Mouse (Mus musculus): ENCODE measurements around the gene Pnpo. TPM values are rescaled to one million over a fixed set of nuclear protein-coding genes. Genes with fewer than 3 reads are reported as not detected.
A peak's percentile ranks its signal among the peaks of the same experiment; 100 is the strongest.

Gene Pnpo
- polyA plus RNA-seq, 1 experiment from 2014 or later = 32.0 TPM

DNA sequence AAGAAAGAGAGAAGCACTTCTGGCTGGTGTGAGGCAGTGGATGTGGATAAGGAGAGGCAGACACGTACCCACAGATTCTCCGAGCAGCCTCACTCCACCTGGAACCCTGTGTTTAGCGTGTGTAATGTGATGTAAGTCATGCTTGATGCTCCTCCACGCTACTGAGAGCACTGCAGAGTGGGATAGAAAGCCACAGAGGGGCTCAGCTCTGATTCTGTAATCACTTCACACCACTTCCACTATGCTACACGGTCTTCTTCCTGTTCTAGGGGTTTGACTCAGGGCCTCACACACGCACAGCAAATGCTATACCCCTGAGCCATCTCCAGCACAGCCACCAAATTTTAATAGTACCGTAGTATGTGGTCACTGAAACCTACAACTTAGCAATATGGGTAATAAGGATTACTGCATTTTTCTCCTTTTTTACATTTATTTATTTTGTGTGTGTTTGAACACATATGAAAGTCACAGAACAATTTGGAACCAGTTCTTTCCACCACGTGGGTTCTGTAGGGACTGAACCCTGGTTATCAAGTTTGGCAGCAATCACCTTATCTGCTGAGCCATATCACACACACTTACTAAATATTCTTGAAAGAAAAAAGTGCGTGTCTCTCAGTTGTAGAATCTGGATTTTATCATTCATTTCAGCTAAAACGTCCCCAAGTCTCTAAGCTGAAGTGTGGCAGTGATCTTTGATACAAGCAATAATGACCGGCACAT, 23.9 kb upstream of the Pnpo start:
- no peak for DNase-seq (ENCODE audit: low spot score)
- H3K27me3 ChIP-seq (replicated peaks; ENCODE audit: low read depth, poor library complexity, severe bottlenecking) = no peaks in the 10 kb centered on the region
- H3K9me3 ChIP-seq = no peaks in the 10 kb centered on the region
- H3K4me1 ChIP-seq = peaks cover 25% of the 10 kb centered on the region
- WGBS = 88% methylated on average over 11 of the region's 11 CpGs
- H3K27ac ChIP-seq (replicated peaks) = no peak overlapping the region
- H3K36me3 ChIP-seq (replicated peaks) = peaks cover 13% of the 10 kb centered on the region
- H3K4me3 ChIP-seq = no peak overlapping the region

GRCm38 (mm10) chr11:96966914-96967543, 23.2 kb upstream of the Pnpo start:
- Histone ChIP-seq H3K4me3 (no peak overlapping the region), H3K27ac (replicated peaks) (no peak overlapping the region), H3K27me3 (replicated peaks; ENCODE audit: low read depth, poor library complexity, severe bottlenecking) (no peaks in the 10 kb centered on the region), H3K4me1 (peaks cover 25% of the 10 kb centered on the region), H3K36me3 (replicated peaks) (peaks cover 17% of the 10 kb centered on the region), H3K9me3 (no peaks in the 10 kb centered on the region)
- no peak for DNase-seq (ENCODE audit: low spot score)
- 93% methylated on average over 13 of the region's 13 CpGs for WGBS

GRCm38 (mm10) chr11:96966172-96966571, 22.4 kb upstream of the Pnpo start:
- Histone ChIP-seq H3K4me3 (no peak overlapping the region), H3K4me1 (peaks cover 23% of the 10 kb centered on the region), H3K27ac (replicated peaks) (no peak overlapping the region), H3K9me3 (no peaks in the 10 kb centered on the region), H3K27me3 (replicated peaks; ENCODE audit: low read depth, poor library complexity, severe bottlenecking) (no peaks in the 10 kb centered on the region), H3K36me3 (replicated peaks) (peaks cover 26% of the 10 kb centered on the region)
- no peak for DNase-seq (ENCODE audit: low spot score)
- WGBS = 90% methylated on average over 3 of the region's 3 CpGs

GRCm38 (mm10) chr11:96963580-96963979, 19.8 kb upstream of the Pnpo start:
- no peaks in the 10 kb centered on the region for H3K9me3 ChIP-seq
- 19% methylated on average over 8 of the region's 8 CpGs for whole genome bisulfite sequencing
- no peak overlapping the region for H3K4me3 ChIP-seq
- no peaks in the 10 kb centered on the region for H3K27me3 ChIP-seq (replicated peaks; ENCODE audit: low read depth, poor library complexity, severe bottlenecking)
- peaks cover 47% of the 10 kb centered on the region for H3K36me3 ChIP-seq (replicated peaks)
- DNase-seq (ENCODE audit: low spot score) = peak; percentile 84
- peaks cover 9% of the 10 kb centered on the region; the same call in 1 of the 2 replicates for H3K4me1 ChIP-seq
- H3K27ac ChIP-seq (replicated peaks) = peak overlapping the region; percentile 14; the same call in 1 of the 2 replicates

DNA sequence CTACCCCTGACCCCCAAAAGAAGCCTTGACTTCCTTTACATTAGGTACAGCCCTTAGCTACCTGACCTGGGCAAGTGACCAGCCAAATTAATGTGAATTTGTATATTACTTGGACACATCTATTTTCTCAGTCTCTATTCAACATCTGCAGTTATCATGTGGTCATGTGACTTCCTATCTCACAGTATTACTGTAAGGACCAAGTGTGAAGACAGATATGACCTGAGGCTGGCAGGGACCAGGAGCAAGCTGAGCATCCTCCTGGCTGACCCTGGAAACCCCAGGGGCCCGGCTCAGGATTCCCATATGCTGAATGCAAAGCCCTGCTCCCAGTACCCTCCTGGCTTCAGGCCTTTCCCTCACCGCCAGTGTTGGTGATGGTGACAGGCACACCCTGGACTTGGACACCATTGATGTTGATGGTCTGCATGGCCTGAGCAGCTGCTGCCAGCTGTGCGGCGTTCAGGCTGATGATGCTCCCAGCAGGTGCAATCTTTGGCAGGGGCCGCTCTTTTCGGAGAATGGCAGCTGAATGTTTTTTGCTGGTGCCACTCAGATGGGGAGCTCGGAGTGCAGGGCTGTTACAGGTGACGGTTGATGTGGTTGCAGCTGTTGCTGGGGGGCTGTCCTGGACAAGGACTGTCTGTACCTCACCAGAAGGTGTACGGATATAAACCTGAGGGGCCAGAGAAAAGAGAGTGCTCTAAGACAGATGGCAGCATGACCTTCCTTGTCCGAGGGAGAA, 13.4 kb upstream of the Pnpo start:
- no peak for DNase-seq (ENCODE audit: low spot score)
- no peak overlapping the region for H3K4me3 ChIP-seq
- 92% methylated on average over 10 of the region's 10 CpGs for WGBS
- no peak overlapping the region for H3K27ac ChIP-seq (replicated peaks)
- H3K4me1 ChIP-seq = no peaks in the 10 kb centered on the region; the same call in 1 of the 2 replicates
- H3K9me3 ChIP-seq = no peaks in the 10 kb centered on the region
- no peaks in the 10 kb centered on the region for H3K27me3 ChIP-seq (replicated peaks; ENCODE audit: low read depth, poor library complexity, severe bottlenecking)
- peaks cover 96% of the 10 kb centered on the region for H3K36me3 ChIP-seq (replicated peaks)

DNA sequence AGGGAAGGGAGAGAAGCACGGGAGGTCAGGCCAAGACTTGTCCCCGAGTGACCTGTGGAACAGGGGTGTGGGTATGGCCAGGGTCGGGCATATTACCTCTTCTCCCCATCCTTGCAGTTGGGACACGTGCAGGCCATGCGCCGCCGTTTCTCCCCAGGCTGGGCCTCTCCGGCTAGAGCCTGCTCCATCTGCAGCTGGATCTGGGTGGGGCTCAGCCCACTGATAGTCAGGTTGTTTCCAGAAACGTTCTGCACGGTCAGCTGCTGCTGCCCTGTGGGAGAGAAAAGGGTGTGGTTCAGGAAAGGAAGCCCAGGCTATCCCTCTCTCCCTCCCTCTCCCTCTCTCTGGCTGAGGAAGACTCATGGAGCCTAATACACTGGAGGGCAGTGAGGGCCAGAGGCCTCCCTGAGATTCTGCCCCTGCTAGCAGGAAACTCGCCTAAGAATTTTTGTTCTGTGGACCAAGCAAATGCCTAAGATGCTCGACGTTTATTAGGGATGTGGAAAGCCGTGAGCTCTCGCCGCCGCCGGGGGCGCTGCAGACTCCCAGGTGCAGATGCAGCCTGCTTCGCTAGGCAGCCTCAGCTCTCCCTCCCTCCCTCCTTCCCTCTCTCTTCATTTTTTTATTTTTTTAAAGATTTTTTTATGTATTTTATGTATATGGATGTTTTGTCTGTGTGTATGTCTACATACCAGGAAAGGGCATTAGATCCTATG, 12.4 kb upstream of the Pnpo start:
- Histone ChIP-seq H3K4me3 (no peak overlapping the region), H3K36me3 (replicated peaks) (peaks cover 96% of the 10 kb centered on the region), H3K27me3 (replicated peaks; ENCODE audit: low read depth, poor library complexity, severe bottlenecking) (no peaks in the 10 kb centered on the region), H3K27ac (replicated peaks) (0 out of 2 replicates have a peak overlapping the region, but pooled peaks have one; percentile 24), H3K4me1 (no peaks in the 10 kb centered on the region; the same call in 1 of the 2 replicates), H3K9me3 (no peaks in the 10 kb centered on the region)
- 56% methylated on average over 20 of the region's 20 CpGs for WGBS
- DNase-seq (ENCODE audit: low spot score) = peak; percentile 49

DNA sequence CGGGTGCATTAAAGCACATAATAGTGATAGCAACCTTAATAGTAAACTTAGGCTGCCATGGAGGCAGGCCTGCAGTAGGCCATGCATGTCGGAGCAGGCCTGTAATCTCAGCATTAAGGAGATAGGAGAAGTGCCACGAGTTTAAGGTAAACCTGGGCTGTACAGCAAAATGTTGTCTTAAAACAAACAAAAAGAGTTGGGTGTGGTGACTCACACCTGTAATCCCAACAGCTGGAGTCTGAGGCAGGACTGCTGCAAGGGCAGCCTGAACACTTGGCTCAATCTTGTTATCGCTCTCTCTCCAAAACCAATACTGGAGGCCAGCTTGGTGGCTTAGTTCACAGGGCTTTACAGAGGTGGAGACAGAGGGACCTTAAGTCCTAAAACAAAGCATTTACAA, 11.3 kb upstream of the Pnpo start:
- peaks cover 96% of the 10 kb centered on the region for H3K36me3 ChIP-seq (replicated peaks)

DNA sequence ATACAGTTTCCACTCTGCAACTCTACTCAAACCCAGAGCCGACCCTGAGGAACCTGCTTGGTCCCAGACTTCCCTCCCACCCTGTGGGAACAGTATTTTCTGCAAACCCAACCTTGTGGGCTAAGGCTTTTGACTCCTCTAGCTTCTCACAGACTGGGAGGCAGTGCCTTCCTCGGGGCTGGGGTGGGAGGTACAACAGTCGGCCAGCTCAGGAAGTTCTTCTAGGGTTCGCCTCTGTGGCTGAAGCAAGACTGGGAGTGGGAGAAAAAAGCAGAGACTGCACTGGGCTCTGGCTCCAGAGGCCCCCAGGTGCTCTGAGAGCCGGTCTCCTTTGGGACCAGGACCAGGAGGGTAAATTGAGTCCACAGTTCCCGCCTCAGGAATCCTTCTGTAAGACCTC, 9.1 kb upstream of the Pnpo start:
- Histone ChIP-seq H3K36me3 (replicated peaks) (peaks cover 91% of the 10 kb centered on the region), H3K27ac (replicated peaks) (no peak overlapping the region), H3K4me1 (no peaks in the 10 kb centered on the region; the same call in 1 of the 2 replicates), H3K9me3 (no peaks in the 10 kb centered on the region), H3K4me3 (no peak overlapping the region), H3K27me3 (replicated peaks; ENCODE audit: low read depth, poor library complexity, severe bottlenecking) (no peaks in the 10 kb centered on the region)
- WGBS = 81% methylated on average over 6 of the region's 6 CpGs
- no peak for DNase-seq (ENCODE audit: low spot score)

More for the DNA sequence above, 11.3 kb upstream of the Pnpo start:
- WGBS = 93% methylated on average over 4 of the region's 4 CpGs
- Histone ChIP-seq H3K4me3 (no peak overlapping the region), H3K4me1 (no peaks in the 10 kb centered on the region; the same call in 1 of the 2 replicates), H3K9me3 (no peaks in the 10 kb centered on the region), H3K27ac (replicated peaks) (no peak overlapping the region), H3K27me3 (replicated peaks; ENCODE audit: low read depth, poor library complexity, severe bottlenecking) (no peaks in the 10 kb centered on the region)
- DNase-seq (ENCODE audit: low spot score) = no peak

DNA sequence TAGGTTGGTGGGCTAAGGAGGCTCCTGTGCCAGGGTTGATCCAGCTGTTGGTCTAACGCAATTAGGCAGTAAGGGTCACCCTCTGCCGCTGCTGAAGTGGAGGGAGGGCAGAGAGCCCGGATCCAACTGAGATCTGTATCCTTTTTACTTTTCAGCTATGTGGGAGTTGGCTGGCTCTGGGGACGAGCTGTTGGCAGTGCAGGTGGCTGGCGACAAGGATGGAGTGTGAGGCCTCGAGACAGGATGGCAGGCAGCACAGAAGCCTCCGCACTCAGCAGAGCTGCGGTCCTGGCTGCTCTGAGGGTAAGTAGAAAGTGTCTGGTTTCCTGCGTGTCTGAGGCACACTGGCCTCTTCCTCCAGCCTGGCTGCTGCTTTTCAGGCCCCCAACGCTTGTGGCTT, 8.6 kb upstream of the Pnpo start:
- H3K9me3 ChIP-seq = no peaks in the 10 kb centered on the region
- H3K4me1 ChIP-seq = no peaks in the 10 kb centered on the region; the same call in 1 of the 2 replicates
- 86% methylated on average over 10 of the region's 10 CpGs for WGBS
- peaks cover 88% of the 10 kb centered on the region for H3K36me3 ChIP-seq (replicated peaks)
- H3K4me3 ChIP-seq = no peak overlapping the region
- H3K27ac ChIP-seq (replicated peaks) = no peak overlapping the region
- H3K27me3 ChIP-seq (replicated peaks; ENCODE audit: low read depth, poor library complexity, severe bottlenecking) = no peaks in the 10 kb centered on the region
- DNase-seq (ENCODE audit: low spot score) = no peak

DNA sequence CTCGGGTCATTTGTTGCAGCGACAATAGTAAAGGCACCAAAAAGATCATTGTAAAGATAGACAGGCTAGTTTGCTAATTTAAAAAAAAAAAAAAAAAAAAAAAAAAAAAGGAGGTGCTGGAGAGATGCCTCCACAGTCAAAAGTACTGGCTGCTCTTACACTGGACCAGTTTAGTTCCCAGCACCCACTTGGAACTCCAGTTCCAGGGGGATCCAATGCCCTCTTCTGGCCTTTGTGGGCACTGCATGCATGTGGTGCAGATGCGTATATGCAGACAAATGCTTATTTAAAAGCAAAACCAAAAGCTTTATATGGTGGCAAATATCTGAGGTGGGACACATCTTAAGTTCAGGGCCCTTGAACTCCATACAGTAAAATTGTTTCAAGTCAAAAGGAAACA, 7.0 kb upstream of the Pnpo start:
- 98% methylated on average over 3 of the region's 3 CpGs for WGBS
- Histone ChIP-seq H3K27ac (replicated peaks) (no peak overlapping the region), H3K36me3 (replicated peaks) (peaks cover 72% of the 10 kb centered on the region), H3K9me3 (no peaks in the 10 kb centered on the region), H3K4me3 (no peak overlapping the region), H3K4me1 (peaks cover 8% of the 10 kb centered on the region), H3K27me3 (replicated peaks; ENCODE audit: low read depth, poor library complexity, severe bottlenecking) (no peaks in the 10 kb centered on the region)
- no peak for DNase-seq (ENCODE audit: low spot score)

DNA sequence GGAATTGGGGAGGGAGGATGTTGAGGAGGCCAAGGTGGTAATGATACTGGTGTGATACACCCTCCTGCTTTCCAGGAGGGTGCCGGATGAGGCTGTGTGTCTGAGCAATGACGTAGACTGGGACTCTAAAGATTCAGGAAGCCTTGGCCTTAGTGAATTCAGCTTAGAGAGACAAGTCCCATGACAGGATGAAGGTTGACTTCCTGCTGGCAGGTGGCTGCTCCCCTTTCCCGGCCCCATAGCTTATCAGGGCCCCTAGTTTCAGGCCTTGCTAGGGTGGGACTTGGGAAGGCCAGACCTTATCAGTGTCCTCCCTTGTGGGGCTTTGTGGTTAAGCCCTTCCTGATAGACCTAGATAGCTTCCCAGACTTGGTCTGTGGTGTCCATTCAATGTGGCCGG, 4.1 kb upstream of the Pnpo start:
- Histone ChIP-seq H3K9me3 (no peaks in the 10 kb centered on the region), H3K36me3 (replicated peaks) (peaks cover 45% of the 10 kb centered on the region), H3K4me1 (peaks cover 30% of the 10 kb centered on the region), H3K27me3 (replicated peaks; ENCODE audit: low read depth, poor library complexity, severe bottlenecking) (peaks cover 6% of the 10 kb centered on the region; the same call in 1 of the 2 replicates), H3K27ac (replicated peaks) (no peak overlapping the region), H3K4me3 (no peak overlapping the region)
- 94% methylated on average over 4 of the region's 4 CpGs for WGBS
- no peak for DNase-seq (ENCODE audit: low spot score)

DNA sequence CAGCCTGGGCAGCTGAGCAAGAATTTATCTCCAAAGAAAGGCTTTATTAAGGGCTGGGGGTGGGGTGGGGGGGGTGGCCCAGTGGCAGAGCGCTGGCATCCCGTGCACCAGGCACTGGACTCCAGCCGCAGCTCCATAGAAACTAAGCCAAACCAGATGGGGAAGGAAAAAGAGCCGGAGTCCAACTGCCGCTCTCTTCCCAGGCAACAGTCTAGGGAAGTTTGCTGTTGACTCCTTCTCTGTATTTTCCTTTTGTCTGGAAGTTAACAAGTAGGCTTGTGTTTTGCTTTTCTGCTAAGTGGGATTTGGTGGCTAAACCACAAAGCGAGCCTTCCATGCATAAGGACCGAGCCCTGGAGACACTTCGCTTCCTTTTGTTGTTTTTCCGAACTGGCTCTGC, 2.7 kb upstream of the Pnpo start:
- Histone ChIP-seq H3K4me3 (peak overlapping the region; percentile 31; the same call in 1 of the 2 replicates), H3K4me1 (peaks cover 30% of the 10 kb centered on the region), H3K27ac (replicated peaks) (peak overlapping the region; percentile 51; the same call in 1 of the 2 replicates), H3K9me3 (no peaks in the 10 kb centered on the region), H3K36me3 (replicated peaks) (peaks cover 31% of the 10 kb centered on the region), H3K27me3 (replicated peaks; ENCODE audit: low read depth, poor library complexity, severe bottlenecking) (peaks cover 6% of the 10 kb centered on the region)
- peak; percentile 25 for DNase-seq (ENCODE audit: low spot score)
- WGBS = 74% methylated on average over 9 of the region's 9 CpGs

Data from embryonic facial prominence, embryonic 10.5 days (tissue).